In the genomic region with DNA sequence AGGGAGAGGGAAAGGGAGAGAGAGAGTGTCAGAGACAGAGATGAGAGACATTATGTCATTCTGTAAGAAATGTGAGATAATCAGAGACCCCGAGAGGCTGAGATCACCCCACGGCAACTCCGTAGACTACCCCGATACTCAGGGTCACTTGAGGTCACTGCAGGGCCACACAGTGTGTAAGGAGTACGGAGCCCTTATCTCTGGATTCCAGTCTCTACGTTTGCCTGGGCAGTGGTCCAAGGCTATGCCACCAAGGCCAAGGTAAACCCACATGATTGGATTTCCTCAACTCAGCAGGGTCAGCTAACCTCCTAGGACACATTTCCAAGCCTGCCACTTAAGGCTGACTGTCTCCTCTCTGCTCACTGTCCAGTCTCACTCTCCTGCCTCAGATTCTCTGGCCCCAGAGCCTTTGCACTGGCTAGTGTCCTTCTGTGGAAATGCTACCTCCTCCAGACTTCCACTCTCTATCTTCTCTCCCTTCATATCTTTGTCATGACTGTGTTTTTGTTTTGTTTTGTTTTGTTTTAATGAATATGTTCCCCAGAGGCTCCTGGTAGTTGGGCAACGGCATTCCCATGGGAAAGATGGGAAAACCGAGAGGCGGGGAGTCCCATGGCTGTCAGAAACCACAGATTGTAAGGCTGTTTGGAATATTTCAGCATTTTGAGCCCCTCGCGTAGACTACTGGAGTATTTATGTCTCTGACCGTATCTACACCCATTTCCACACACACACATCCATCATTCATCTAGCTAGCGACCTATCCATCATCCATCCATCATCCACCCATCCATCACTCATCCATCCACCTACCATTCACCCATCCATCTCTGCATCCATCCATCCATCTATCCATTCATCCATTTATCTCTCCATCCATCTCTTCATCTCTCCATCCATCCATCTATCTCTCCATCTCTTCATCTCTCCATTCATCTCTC, we compare ENCODE assay signal across 11 mouse cellular contexts. TPM values are rescaled to one million over a fixed set of nuclear protein-coding genes. Genes with fewer than 3 reads are reported as not detected.
DNase-seq lines count a peak whose midpoint lies in the region; ATAC-seq and TF ChIP-seq lines count a peak whose summit lies in the region.
"Had no signal": no experiment of that assay in that cellular context is flagged by ENCODE, and none has a peak within 500 bp of the region (broad histone marks: within the 10 kb centered on the region; RNA-seq: fewer than 3 reads in every experiment).

No protein-coding gene starts in this region.

- TF ChIP-seq CTCF in forebrain, postnatal 0 days (IDR thresholded peaks at IDR 0.05; ENCODE audit: low read depth), result no peak

- peak; percentile 5 to 22; a peak in 2 of 4 replicates for ATAC-seq in hematopoietic stem cell, adult 5-6 weeks (replicated peaks in 1 of 2; ENCODE audit: insufficient read depth in 1 of 2, low FRiP score in 2 of 2, low TSS enrichment in 1 of 2, low read depth in 1 of 2, poor library complexity in 2 of 2, severe bottlenecking in 2 of 2)
- ATAC-seq in forebrain, postnatal 0 days, result no peak
- ATAC-seq: midbrain, embryonic 15.5 days had no signal

- no peak overlapping the region for H3K4me3 ChIP-seq in heart, embryonic 10.5 days
- no peak overlapping the region for H3K4me3 ChIP-seq in forebrain, postnatal 0 days (ENCODE audit: low read depth, low read length)
- H3K4me3 ChIP-seq: midbrain, embryonic 15.5 days had no signal

- intact Hi-C loops in left cerebral cortex, postnatal 10 days (cut with DNase I), result no loop called here

- no peak overlapping the region for H3K4me2 ChIP-seq in forebrain, postnatal 0 days (ENCODE audit: low read depth)
- H3K4me2 ChIP-seq: midbrain, embryonic 15.5 days had no signal

- H3K4me1 ChIP-seq in heart, embryonic 10.5 days, result peaks cover 75% of the 10 kb centered on the region
- H3K4me1 ChIP-seq in forebrain, postnatal 0 days (ENCODE audit: insufficient read depth), result peaks cover 7% of the 10 kb centered on the region

- DNase-seq in heart, adult 11 months, result peak; percentile 98
- DNase-seq in heart, embryonic 10.5 days (ENCODE audit: low spot score), result no peak
- peak; percentile 87 to 93 for DNase-seq in adrenal gland, postnatal 36 days
- DNase-seq in skeletal muscle tissue, adult 2 months (ENCODE audit: low read depth, low spot score), result peak; percentile 61
- no peak for DNase-seq in left cerebral cortex, postnatal 10 days (ENCODE audit: extremely low spot score in 1 of 2, low spot score in 2 of 2)
- no peak for DNase-seq in cerebellum, postnatal 36 days
- DNase-seq in forebrain, postnatal 0 days, result no peak

- no peak overlapping the region for H3K9ac ChIP-seq in forebrain, postnatal 0 days
- H3K9ac ChIP-seq: midbrain, embryonic 15.5 days had no signal

- no peaks in the 10 kb centered on the region for H3K27me3 ChIP-seq in heart, embryonic 10.5 days (ENCODE audit: insufficient read depth, poor library complexity, severe bottlenecking)
- H3K27me3 ChIP-seq in forebrain, postnatal 0 days (ENCODE audit: insufficient read depth, low read length), result no peaks in the 10 kb centered on the region
- H3K27me3 ChIP-seq: midbrain, embryonic 15.5 days had no signal

- WGBS in heart, embryonic 10.5 days, result 66% methylated on average over 13 of the region's 13 CpGs
- WGBS in forebrain, postnatal 0 days, result 90% methylated on average over 13 of the region's 13 CpGs

- no peak overlapping the region for H3K27ac ChIP-seq in heart, embryonic 10.5 days
- no peak overlapping the region for H3K27ac ChIP-seq in forebrain, postnatal 0 days (ENCODE audit: low read depth, low read length)
- H3K27ac ChIP-seq: midbrain, embryonic 15.5 days had no signal

- H3K36me3 ChIP-seq in heart, embryonic 10.5 days, result no peaks in the 10 kb centered on the region
- no peaks in the 10 kb centered on the region for H3K36me3 ChIP-seq in forebrain, postnatal 0 days (ENCODE audit: insufficient read depth)
- H3K36me3 ChIP-seq: midbrain, embryonic 15.5 days had no signal

- H3K9me3 ChIP-seq in heart, embryonic 10.5 days, result no peaks in the 10 kb centered on the region
- H3K9me3 ChIP-seq in forebrain, postnatal 0 days (ENCODE audit: low read length), result no peaks in the 10 kb centered on the region
- H3K9me3 ChIP-seq: midbrain, embryonic 15.5 days had no signal

RNA-seq across cellular contexts. Expression of a gene that starts 33.8 kb away (rescaled TPM):
- 0.19 TPM in 1 of 2 replicates, not detected in the other for polyA plus RNA-seq in heart, embryonic 10.5 days (2016; fragmentation: Nextera tagmentation; extraction: Ambion mirVana)
- total RNA-seq in adrenal gland, postnatal 36 days (2021), result not detected
- not detected in 2 replicates for total RNA-seq in hematopoietic stem cell, adult 5-6 weeks (2017)
- not detected for total RNA-seq in left cerebral cortex, postnatal 10 days (2021)
- not detected in 2 replicates for total RNA-seq in forebrain, postnatal 0 days (2014; rRNA removed)
- not detected in 2 replicates for polyA plus RNA-seq in forebrain, postnatal 0 days (2015; fragmentation: Nextera tagmentation; extraction: Ambion mirVana)
- total RNA-seq: layer of hippocampus, postnatal 14 days had no signal
- polyA plus RNA-seq: midbrain, embryonic 15.5 days; stomach, embryonic 14.5 days had no signal

RNA-seq across cellular contexts. Expression of a gene that starts 42.6 kb away (rescaled TPM):
- polyA plus RNA-seq in heart, embryonic 10.5 days (2016; fragmentation: Nextera tagmentation; extraction: Ambion mirVana), result 3.8 and 5.5 TPM in 2 replicates
- total RNA-seq in adrenal gland, postnatal 36 days (2021), result 10 to 100 TPM in 1 of 2 experiments, 1 to 10 TPM in 1; 8.7 to 13.7 TPM
- total RNA-seq in hematopoietic stem cell, adult 5-6 weeks (2017), result 15.9 and 20.5 TPM in 2 replicates
- total RNA-seq in left cerebral cortex, postnatal 10 days (2021), result 10 to 100 TPM; 17.8 to 18.8 TPM
- total RNA-seq in forebrain, postnatal 0 days (2014; rRNA removed), result 4.5 and 5.6 TPM in 2 replicates
- 4.9 and 9.5 TPM in 2 replicates for polyA plus RNA-seq in forebrain, postnatal 0 days (2015; fragmentation: Nextera tagmentation; extraction: Ambion mirVana)

RNA-seq across cellular contexts. Expression of a gene that starts 44.9 kb away (rescaled TPM):
- 52.9 and 67.4 TPM in 2 replicates for polyA plus RNA-seq in heart, embryonic 10.5 days (2016; fragmentation: Nextera tagmentation; extraction: Ambion mirVana)
- 10 to 100 TPM; 49.9 to 64.4 TPM for total RNA-seq in adrenal gland, postnatal 36 days (2021)
- 9.6 and 19.3 TPM in 2 replicates for total RNA-seq in hematopoietic stem cell, adult 5-6 weeks (2017)
- 10 to 100 TPM; 81.8 to 83.6 TPM for total RNA-seq in left cerebral cortex, postnatal 10 days (2021)
- total RNA-seq in forebrain, postnatal 0 days (2014; rRNA removed), result 15.3 and 31.8 TPM in 2 replicates
- polyA plus RNA-seq in forebrain, postnatal 0 days (2015; fragmentation: Nextera tagmentation; extraction: Ambion mirVana), result 137 and 157 TPM in 2 replicates

RNA-seq across cellular contexts. Expression of a gene that starts 45.1 kb away (rescaled TPM):
- 8.1 and 11.9 TPM in 2 replicates for polyA plus RNA-seq in heart, embryonic 10.5 days (2016; fragmentation: Nextera tagmentation; extraction: Ambion mirVana)
- 1 to 10 TPM; 6.0 to 6.8 TPM for total RNA-seq in adrenal gland, postnatal 36 days (2021)
- 13.9 and 15.1 TPM in 2 replicates for total RNA-seq in hematopoietic stem cell, adult 5-6 weeks (2017)
- 10 to 100 TPM; 12.5 to 14.6 TPM for total RNA-seq in left cerebral cortex, postnatal 10 days (2021)
- 8.8 and 12.8 TPM in 2 replicates for total RNA-seq in forebrain, postnatal 0 days (2014; rRNA removed)
- 6.0 and 8.4 TPM in 2 replicates for polyA plus RNA-seq in forebrain, postnatal 0 days (2015; fragmentation: Nextera tagmentation; extraction: Ambion mirVana)

Comparison
In these comparisons a context has a peak if more than half of its experiments do, and no peak if none do; other contexts are left out.
1. DNase-seq: peak in heart, adult 11 months (single experiment), adrenal gland, postnatal 36 days (2 of 2) and skeletal muscle tissue, adult 2 months (single experiment); none in heart, embryonic 10.5 days (single experiment), left cerebral cortex, postnatal 10 days (0 of 2), cerebellum, postnatal 36 days (0 of 2) and forebrain, postnatal 0 days (single experiment).